In genomic region chr1:163283980-163284635, GRCm38 (mm10) we compare ENCODE assay signal across 25 mouse cellular contexts. TPM values are rescaled to one million over a fixed set of nuclear protein-coding genes. Genes with fewer than 3 reads are reported as not detected.
DNase-seq lines count a peak whose midpoint lies in the region; ATAC-seq lines count a peak whose summit lies in the region.
"Had no signal": no experiment of that assay in that cellular context is flagged by ENCODE, and none has a peak within 500 bp of the region (broad histone marks: within the 10 kb centered on the region; RNA-seq: fewer than 3 reads in every experiment).

No protein-coding gene starts in this region.

- H3K27me3 ChIP-seq in limb, embryonic 12.5 days, result no peaks in the 10 kb centered on the region
- no peaks in the 10 kb centered on the region for H3K27me3 ChIP-seq in limb, embryonic 10.5 days (ENCODE audit: low read depth, poor library complexity, severe bottlenecking)
- H3K27me3 ChIP-seq in embryonic facial prominence, embryonic 13.5 days, result no peaks in the 10 kb centered on the region
- no peaks in the 10 kb centered on the region for H3K27me3 ChIP-seq in limb, embryonic 13.5 days
- no peaks in the 10 kb centered on the region for H3K27me3 ChIP-seq in midbrain, embryonic 16.5 days (ENCODE audit: control insufficient read depth, insufficient read depth, low read depth, low read length)
- H3K27me3 ChIP-seq: heart, embryonic 12.5 days; hindbrain, embryonic 13.5 days; midbrain, embryonic 12.5 days; neural tube, embryonic 13.5 days had no signal

- H3K9me3 ChIP-seq in limb, embryonic 12.5 days, result no peaks in the 10 kb centered on the region
- H3K9me3 ChIP-seq in limb, embryonic 10.5 days (replicated peaks), result no peaks in the 10 kb centered on the region
- H3K9me3 ChIP-seq in embryonic facial prominence, embryonic 13.5 days, result no peaks in the 10 kb centered on the region
- no peaks in the 10 kb centered on the region for H3K9me3 ChIP-seq in limb, embryonic 13.5 days
- no peaks in the 10 kb centered on the region for H3K9me3 ChIP-seq in midbrain, embryonic 16.5 days (replicated peaks; ENCODE audit: control insufficient read depth, low read length, poor library complexity, severe bottlenecking)
- H3K9me3 ChIP-seq: G1E; heart, embryonic 12.5 days; hindbrain, embryonic 13.5 days; midbrain, embryonic 12.5 days; neural tube, embryonic 13.5 days had no signal

- 65% methylated on average over 9 of the region's 9 CpGs for WGBS in limb, embryonic 12.5 days
- 89% methylated on average over 9 of the region's 9 CpGs for WGBS in limb, embryonic 10.5 days
- WGBS in embryonic facial prominence, embryonic 13.5 days, result 64% methylated on average over 9 of the region's 9 CpGs
- 48% methylated on average over 9 of the region's 9 CpGs for WGBS in limb, embryonic 13.5 days
- 88% methylated on average over 9 of the region's 9 CpGs for WGBS in midbrain, embryonic 16.5 days

- no peak for ATAC-seq in limb, embryonic 12.5 days (ENCODE audit: insufficient number of reproducible peaks, insufficient read depth, low FRiP score, low TSS enrichment, low read depth)
- no peak for ATAC-seq in embryonic facial prominence, embryonic 13.5 days (ENCODE audit: insufficient number of reproducible peaks, insufficient read depth, low FRiP score, low TSS enrichment, low read depth)
- no peak for ATAC-seq in limb, embryonic 13.5 days (ENCODE audit: low FRiP score, low read depth)
- ATAC-seq in midbrain, embryonic 16.5 days, result no peak
- ATAC-seq: forebrain, embryonic 14.5 days; intestine, postnatal 0 days had no signal

- H3K36me3 ChIP-seq in limb, embryonic 12.5 days, result peaks cover 29% of the 10 kb centered on the region
- peaks cover 76% of the 10 kb centered on the region for H3K36me3 ChIP-seq in limb, embryonic 10.5 days
- peaks cover 4% of the 10 kb centered on the region for H3K36me3 ChIP-seq in embryonic facial prominence, embryonic 13.5 days
- H3K36me3 ChIP-seq in limb, embryonic 13.5 days, result peaks cover 9% of the 10 kb centered on the region; the same call in 1 of the 2 replicates
- H3K36me3 ChIP-seq in midbrain, embryonic 16.5 days (ENCODE audit: control insufficient read depth, insufficient read depth, low read length), result no peaks in the 10 kb centered on the region
- H3K36me3 ChIP-seq: G1E; heart, embryonic 12.5 days; hindbrain, embryonic 13.5 days; midbrain, embryonic 12.5 days; neural tube, embryonic 13.5 days had no signal

- peaks cover 69% of the 10 kb centered on the region for H3K4me1 ChIP-seq in limb, embryonic 12.5 days (replicated peaks)
- peaks cover 44% of the 10 kb centered on the region for H3K4me1 ChIP-seq in limb, embryonic 10.5 days
- H3K4me1 ChIP-seq in embryonic facial prominence, embryonic 13.5 days, result peaks cover 67% of the 10 kb centered on the region
- peaks cover 84% of the 10 kb centered on the region for H3K4me1 ChIP-seq in limb, embryonic 13.5 days
- peaks cover 7% of the 10 kb centered on the region for H3K4me1 ChIP-seq in midbrain, embryonic 16.5 days (ENCODE audit: control insufficient read depth, insufficient read depth, low read length)

- no peak for DNase-seq in limb, embryonic 10.5 days (ENCODE audit: low spot score)
- DNase-seq in adrenal gland, adult (ENCODE audit: inconsistent age in 2 of 2, low spot score in 1 of 2), result no peak
- no peak for DNase-seq in adrenal gland, adult 18-20 months (ENCODE audit: low spot score in 2 of 2)
- DNase-seq: adrenal gland, postnatal 25 days; cerebellum, adult 18-20 months; cerebellum, postnatal 10 days; heart, postnatal 4 days; kidney, adult 9 months; kidney, postnatal 10 days; liver; lung, embryonic 14.5 days; lung, postnatal 14 days; thymus, postnatal 4 days had no signal

- H3K9ac ChIP-seq in limb, embryonic 12.5 days (replicated peaks), result no peak overlapping the region
- no peak overlapping the region for H3K9ac ChIP-seq in embryonic facial prominence, embryonic 13.5 days
- no peak overlapping the region for H3K9ac ChIP-seq in limb, embryonic 13.5 days
- H3K9ac ChIP-seq in midbrain, embryonic 16.5 days (ENCODE audit: low read depth, low read length), result no peak overlapping the region
- H3K9ac ChIP-seq: heart, embryonic 12.5 days; hindbrain, embryonic 13.5 days; liver, embryonic 14.5 days; lung, embryonic 14.5 days; midbrain, embryonic 12.5 days; neural tube, embryonic 13.5 days had no signal

- 0 out of 2 replicates have a peak overlapping the region, but pooled peaks have one; percentile 1 for H3K4me2 ChIP-seq in limb, embryonic 12.5 days
- H3K4me2 ChIP-seq in embryonic facial prominence, embryonic 13.5 days, result no peak overlapping the region; the same call in 1 of the 2 replicates
- peak overlapping the region; percentile 22 for H3K4me2 ChIP-seq in limb, embryonic 13.5 days (replicated peaks)
- H3K4me2 ChIP-seq in midbrain, embryonic 16.5 days (ENCODE audit: low read length), result no peak overlapping the region
- H3K4me2 ChIP-seq: heart, embryonic 12.5 days; hindbrain, embryonic 13.5 days; lung, embryonic 14.5 days; midbrain, embryonic 12.5 days; neural tube, embryonic 13.5 days had no signal

- no peak overlapping the region for H3K27ac ChIP-seq in limb, embryonic 12.5 days
- no peak overlapping the region for H3K27ac ChIP-seq in limb, embryonic 10.5 days
- H3K27ac ChIP-seq in embryonic facial prominence, embryonic 13.5 days, result peak overlapping the region; percentile 48
- no peak overlapping the region for H3K27ac ChIP-seq in limb, embryonic 13.5 days
- no peak overlapping the region for H3K27ac ChIP-seq in midbrain, embryonic 16.5 days (ENCODE audit: low read length)
- H3K27ac ChIP-seq: hindbrain, embryonic 13.5 days; liver, embryonic 14.5 days; midbrain, embryonic 12.5 days; neural tube, embryonic 13.5 days had no signal

- H3K4me3 ChIP-seq in limb, embryonic 12.5 days (replicated peaks), result no peak overlapping the region
- H3K4me3 ChIP-seq in limb, embryonic 10.5 days, result no peak overlapping the region
- H3K4me3 ChIP-seq in embryonic facial prominence, embryonic 13.5 days, result no peak overlapping the region
- no peak overlapping the region for H3K4me3 ChIP-seq in limb, embryonic 13.5 days
- no peak overlapping the region for H3K4me3 ChIP-seq in midbrain, embryonic 16.5 days (ENCODE audit: low read depth, low read length)
- H3K4me3 ChIP-seq: heart, embryonic 12.5 days; hindbrain, embryonic 13.5 days; midbrain, embryonic 12.5 days; neural tube, embryonic 13.5 days had no signal

RNA-seq across cellular contexts. Expression of gene Prrx1, which starts 29.4 kb away (rescaled TPM):
- 194 and 204 TPM in 2 replicates for polyA plus RNA-seq in limb, embryonic 12.5 days (2016; fragmentation: Nextera tagmentation; extraction: Ambion mirVana)
- polyA plus RNA-seq in limb, embryonic 10.5 days (2016; fragmentation: Nextera tagmentation; extraction: Ambion mirVana), result 169 and 219 TPM in 2 replicates
- 171 and 190 TPM in 2 replicates for polyA plus RNA-seq in embryonic facial prominence, embryonic 13.5 days (2015; fragmentation: Nextera tagmentation; extraction: Ambion mirVana)
- polyA plus RNA-seq in limb, embryonic 13.5 days (2015; fragmentation: Nextera tagmentation; extraction: Ambion mirVana), result 160 and 179 TPM in 2 replicates
- polyA plus RNA-seq in midbrain, embryonic 16.5 days (2015; fragmentation: Nextera tagmentation; extraction: Ambion mirVana), result 2.8 and 3.4 TPM in 2 replicates
- 10 to 100 TPM in 1 of 2 experiments, 1 to 10 TPM in 1; 5.6 to 10.8 TPM for total RNA-seq in adrenal gland, adult 18-20 months (2021)
- polyA plus RNA-seq: G1E had no signal

Comparison
In these comparisons a context has a peak if more than half of its experiments do, and no peak if none do; other contexts are left out.
1. H3K4me2 ChIP-seq: peak in limb, embryonic 12.5 days (single experiment) and limb, embryonic 13.5 days (single experiment); none in embryonic facial prominence, embryonic 13.5 days (single experiment) and midbrain, embryonic 16.5 days (single experiment).
2. RNA of gene Prrx1, which starts 29.4 kb away (polyA plus RNA-seq): 169 to 219 TPM in limb, embryonic 10.5 days, 194 to 204 TPM in limb, embryonic 12.5 days, 171 to 190 TPM in embryonic facial prominence, embryonic 13.5 days and 160 to 179 TPM in limb, embryonic 13.5 days; 2.8 to 3.4 TPM in midbrain, embryonic 16.5 days; every median in the first group is over 10 times any median in the second.